Mouse (Mus musculus): Measurements from ENCODE around the gene Nelfcd.

Gene Nelfcd

DNA sequence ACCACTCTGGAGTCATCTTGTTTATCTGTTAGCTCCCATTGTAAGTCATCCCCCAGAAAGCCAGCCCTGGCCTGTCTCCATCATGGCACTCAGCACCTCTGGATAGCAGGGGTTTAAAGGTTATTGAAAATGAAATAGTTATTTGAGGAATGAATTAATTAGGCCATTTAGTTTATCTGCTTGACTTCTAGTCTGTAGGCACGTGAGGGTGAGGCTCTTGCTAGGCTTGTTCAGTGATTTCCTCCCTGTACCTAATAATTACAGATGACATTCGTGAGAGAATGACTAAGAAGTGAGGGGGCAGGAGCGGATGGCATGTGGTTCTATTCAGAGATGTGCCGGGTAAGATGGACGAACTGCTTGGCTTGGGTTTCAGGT, 57.9 kb downstream of the Nelfcd start:
- DNase-seq (ENCODE audit: low spot score in 2 of 2), result no peak
